Mouse (Mus musculus): ENCODE measurements around the gene Pou6f1. TPM values are rescaled to one million over a fixed set of nuclear protein-coding genes. Genes with fewer than 3 reads are reported as not detected.
"Not testable (repeated sequence)": the region's sequence is repeated elsewhere in the genome, so short reads cannot be mapped to it uniquely, and the experiment has no call there.

Pou6f1 gene
- polyA plus RNA-seq, 1 experiment from 2014 or later = 6.9 TPM

DNA sequence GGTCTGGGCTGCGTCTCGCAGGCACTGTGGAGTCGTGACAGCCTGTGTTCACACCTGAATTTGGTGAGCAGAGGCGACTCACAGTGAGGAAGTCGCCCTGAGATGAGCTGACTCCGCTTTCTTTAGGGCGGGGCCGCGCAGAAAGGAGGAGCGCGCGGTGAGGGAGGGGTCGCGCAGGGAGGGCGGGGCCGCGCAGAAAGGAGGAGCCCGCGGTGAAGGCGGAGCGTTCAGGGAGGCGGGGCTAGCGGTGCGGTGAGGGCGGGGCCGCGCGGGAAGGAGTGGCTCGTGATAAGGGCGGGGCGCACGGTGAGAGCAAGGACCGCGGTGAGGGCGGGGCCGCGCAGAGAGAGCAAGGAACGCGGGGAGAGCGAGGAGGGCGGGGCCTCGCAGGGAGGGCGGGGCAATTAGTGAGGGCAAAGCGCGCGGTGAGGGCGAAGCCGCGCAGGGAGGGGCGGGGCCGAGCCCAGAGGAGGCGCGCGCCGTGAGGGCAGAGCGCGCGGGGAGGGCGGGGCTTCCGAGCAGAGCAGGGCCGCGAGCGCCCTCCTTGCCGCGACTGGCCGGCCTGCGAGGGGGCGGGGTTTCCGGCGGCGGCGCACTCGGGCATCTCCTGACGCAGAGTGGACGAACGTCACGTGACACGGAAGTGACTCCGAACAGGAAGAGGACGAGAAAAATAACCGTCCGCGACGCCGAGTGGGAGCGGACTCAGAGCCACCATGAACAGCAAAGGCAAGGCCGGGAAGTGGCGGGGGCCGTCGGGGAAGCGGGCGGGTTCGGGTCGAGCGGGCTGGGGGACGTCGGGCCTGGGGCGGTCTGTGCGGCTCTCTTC is 15.4 kb upstream of the Pou6f1 start, which contains the start of gene Dazap2:
Dazap2 (plus strand) TSS at position 354 of the 829 bp plus-strand sequence.
- peak; percentile 86 for ATAC-seq (replicated peaks; ENCODE audit: low FRiP score, low TSS enrichment, low read depth)
- Histone ChIP-seq H3K4me2 (ENCODE audit: low read length) (peak within 1 kb of the TSS; percentile 81), H3K27ac (ENCODE audit: low read depth) (peak within 1 kb of the TSS; percentile 97), H3K36me3 (ENCODE audit: control insufficient read depth, insufficient read depth, low read length) (peaks cover 28% of the 10 kb centered on the region), H3K9me3 (ENCODE audit: control insufficient read depth, low read length) (no peaks in the 10 kb centered on the region), H3K9ac (ENCODE audit: low read length) (peak within 1 kb of the TSS; percentile 95), H3K27me3 (replicated peaks; ENCODE audit: control insufficient read depth, insufficient read depth, low read length) (no peaks in the 10 kb centered on the region), H3K4me3 (ENCODE audit: low read depth, low read length) (peak within 1 kb of the TSS; percentile 81), H3K4me1 (replicated peaks; ENCODE audit: control insufficient read depth, insufficient read depth, low read length) (peaks cover 6% of the 10 kb centered on the region; the same call in 1 of the 2 replicates)
- WGBS = under 1% methylated on average over 98 of the region's 99 CpGs
- peak; percentile 100 for DNase-seq (ENCODE audit: low spot score)

DNA sequence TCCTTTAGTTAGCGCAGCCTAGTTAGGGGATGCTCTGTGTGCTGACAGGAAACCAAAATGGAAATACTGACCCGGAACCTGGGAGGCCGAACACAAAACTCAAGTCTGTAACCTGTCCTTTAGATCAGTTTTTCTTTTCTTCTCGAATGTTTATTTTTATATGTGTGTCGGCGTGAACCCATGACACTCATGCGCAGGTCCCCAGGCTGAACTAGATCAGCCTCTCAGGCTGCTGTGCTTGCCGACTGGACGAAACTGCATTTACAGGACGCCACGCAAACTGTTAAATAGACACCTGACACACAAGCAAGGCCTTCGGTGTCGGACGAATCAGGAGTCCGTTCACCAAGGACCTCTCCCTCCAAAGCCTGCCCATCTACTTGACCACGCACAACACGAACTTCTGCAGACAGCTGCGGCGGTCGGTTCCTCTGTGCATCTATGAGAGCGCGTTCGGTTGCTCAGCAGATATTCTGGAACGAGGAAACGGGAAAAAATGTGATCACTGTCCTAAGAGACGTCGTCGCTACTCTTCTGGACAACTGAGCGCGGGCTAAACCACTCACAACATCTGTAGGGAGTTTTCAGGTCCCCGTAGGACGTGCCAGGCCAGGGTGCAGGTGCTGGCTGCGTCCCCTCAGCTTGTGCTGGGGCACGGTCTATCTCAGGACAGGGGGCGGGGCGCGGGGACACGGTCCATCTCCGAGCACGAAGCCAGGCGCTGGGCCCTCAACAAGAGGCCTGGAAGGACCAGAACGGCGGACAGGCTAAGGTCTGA is 14.6 kb upstream of the Pou6f1 start:
- Histone ChIP-seq H3K27me3 (replicated peaks; ENCODE audit: control insufficient read depth, insufficient read depth, low read length) (no peaks in the 10 kb centered on the region), H3K27ac (ENCODE audit: low read depth) (peak overlapping the region; percentile 33; the same call in 1 of the 2 replicates), H3K9ac (ENCODE audit: low read length) (peak overlapping the region; percentile 43), H3K4me1 (replicated peaks; ENCODE audit: control insufficient read depth, insufficient read depth, low read length) (peaks cover 6% of the 10 kb centered on the region; the same call in 1 of the 2 replicates), H3K36me3 (ENCODE audit: control insufficient read depth, insufficient read depth, low read length) (peaks cover 20% of the 10 kb centered on the region), H3K4me3 (ENCODE audit: low read depth, low read length) (peak overlapping the region; percentile 81), H3K4me2 (ENCODE audit: low read length) (peak overlapping the region; percentile 81), H3K9me3 (ENCODE audit: control insufficient read depth, low read length) (no peaks in the 10 kb centered on the region)
- DNase-seq (ENCODE audit: low spot score) (no peak), ATAC-seq (replicated peaks; ENCODE audit: low FRiP score, low TSS enrichment, low read depth) (0 out of 2 replicates have a peak, but pooled peaks have one; percentile 2)
- WGBS = 10% methylated on average over 43 of the region's 43 CpGs

DNA sequence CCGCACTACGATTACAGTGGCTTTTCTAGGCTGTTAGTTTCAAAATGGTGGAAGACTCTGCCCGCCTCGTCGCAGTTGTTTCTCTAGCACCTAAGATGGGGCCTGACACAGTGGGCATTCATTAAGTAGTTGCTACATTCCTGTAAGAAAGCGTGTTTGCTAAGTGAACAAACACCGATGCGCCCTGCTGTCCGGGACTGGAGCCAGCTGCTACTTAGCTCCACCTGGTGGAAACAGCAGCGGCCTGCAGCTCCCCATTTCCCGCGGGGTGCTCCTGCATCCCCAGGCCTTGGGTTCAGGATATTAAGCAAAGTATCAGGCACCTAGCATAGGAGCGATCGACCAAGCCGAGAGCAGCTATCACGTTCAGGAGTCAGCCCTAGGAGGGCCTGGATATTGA is 13.8 kb upstream of the Pou6f1 start:
- H3K4me3 ChIP-seq (ENCODE audit: low read depth, low read length) = 0 out of 2 replicates have a peak overlapping the region, but pooled peaks have one; percentile 6
- 0 out of 2 replicates have a peak overlapping the region, but pooled peaks have one; percentile 3 for H3K9ac ChIP-seq (ENCODE audit: low read length)
- H3K27ac ChIP-seq (ENCODE audit: low read depth) = no peak overlapping the region

DNA sequence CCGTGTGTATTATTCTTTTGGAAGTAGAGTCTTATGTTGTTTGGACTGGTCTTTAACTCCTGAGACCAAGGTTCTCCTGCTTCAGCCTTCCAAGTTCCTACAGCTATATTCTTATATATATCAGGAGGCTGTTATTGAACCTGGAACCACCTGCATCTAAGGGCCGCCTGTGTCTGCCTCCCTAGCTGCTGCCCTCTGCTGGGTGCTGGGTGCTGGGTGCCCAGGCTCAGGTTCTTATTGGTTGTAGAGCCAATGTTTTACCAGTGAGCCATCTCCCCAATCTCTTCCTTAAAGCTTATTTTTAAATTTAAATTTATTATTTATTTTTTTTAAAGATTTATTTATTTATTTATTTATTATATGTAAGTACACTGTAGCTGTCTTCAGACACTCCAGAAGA is 12.6 kb upstream of the Pou6f1 start:
- H3K9ac ChIP-seq (ENCODE audit: low read length) = no peak overlapping the region
- 73% methylated on average over 2 of the region's 2 CpGs for WGBS

More for the DNA sequence above, 13.8 kb upstream of the Pou6f1 start:
- DNase-seq (ENCODE audit: low spot score) (peak; percentile 93), ATAC-seq (replicated peaks; ENCODE audit: low FRiP score, low TSS enrichment, low read depth) (no peak)
- peaks cover 6% of the 10 kb centered on the region; the same call in 1 of the 2 replicates for H3K4me1 ChIP-seq (replicated peaks; ENCODE audit: control insufficient read depth, insufficient read depth, low read length)
- H3K36me3 ChIP-seq (ENCODE audit: control insufficient read depth, insufficient read depth, low read length) = peaks cover 12% of the 10 kb centered on the region
- H3K4me2 ChIP-seq (ENCODE audit: low read length) = peak overlapping the region; percentile 50
- 7% methylated on average over 16 of the region's 16 CpGs for WGBS
- H3K9me3 ChIP-seq (ENCODE audit: control insufficient read depth, low read length) = no peaks in the 10 kb centered on the region
- H3K27me3 ChIP-seq (replicated peaks; ENCODE audit: control insufficient read depth, insufficient read depth, low read length) = no peaks in the 10 kb centered on the region

DNA sequence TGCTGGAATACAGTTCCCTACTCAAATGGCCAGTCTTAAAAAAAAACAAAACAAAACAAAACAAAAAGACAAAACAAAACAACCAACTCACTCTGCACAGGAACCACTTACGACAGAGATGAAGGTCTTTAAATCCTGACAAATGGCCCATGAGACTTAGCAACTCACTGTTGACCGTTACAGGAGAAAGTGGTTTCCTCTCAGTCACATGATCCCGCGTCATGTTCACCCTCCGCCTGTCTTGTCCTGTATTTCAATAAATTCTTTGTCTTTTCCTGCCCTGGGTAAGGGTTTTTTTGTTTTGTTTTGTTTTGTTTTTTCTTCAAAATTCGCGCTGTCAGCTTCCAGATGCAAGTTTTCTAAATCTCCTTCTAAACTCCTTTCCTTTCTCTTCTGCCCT is 12.2 kb upstream of the Pou6f1 start:
- ATAC-seq (replicated peaks; ENCODE audit: low FRiP score, low TSS enrichment, low read depth) = no peak
- no peak overlapping the region for H3K4me3 ChIP-seq (ENCODE audit: low read depth, low read length)
- no peak for DNase-seq (ENCODE audit: low spot score)
- H3K27me3 ChIP-seq (replicated peaks; ENCODE audit: control insufficient read depth, insufficient read depth, low read length) = no peaks in the 10 kb centered on the region
- no peaks in the 10 kb centered on the region for H3K36me3 ChIP-seq (ENCODE audit: control insufficient read depth, insufficient read depth, low read length)
- H3K9me3 ChIP-seq (ENCODE audit: control insufficient read depth, low read length) = no peaks in the 10 kb centered on the region
- H3K4me2 ChIP-seq (ENCODE audit: low read length) = no peak overlapping the region
- H3K4me1 ChIP-seq (replicated peaks; ENCODE audit: control insufficient read depth, insufficient read depth, low read length) = peaks cover 6% of the 10 kb centered on the region; the same call in 1 of the 2 replicates
- no peak overlapping the region for H3K27ac ChIP-seq (ENCODE audit: low read depth)
- no peak overlapping the region for H3K9ac ChIP-seq (ENCODE audit: low read length)
- 80% methylated on average over 7 of the region's 7 CpGs for WGBS

More for the DNA sequence above, 12.6 kb upstream of the Pou6f1 start:
- H3K4me1 ChIP-seq (replicated peaks; ENCODE audit: control insufficient read depth, insufficient read depth, low read length) = peaks cover 6% of the 10 kb centered on the region; the same call in 1 of the 2 replicates
- no peak for DNase-seq (ENCODE audit: low spot score)
- H3K4me2 ChIP-seq (ENCODE audit: low read length) = no peak overlapping the region
- H3K4me3 ChIP-seq (ENCODE audit: low read depth, low read length) = no peak overlapping the region
- no peak for ATAC-seq (replicated peaks; ENCODE audit: low FRiP score, low TSS enrichment, low read depth)
- H3K36me3 ChIP-seq (ENCODE audit: control insufficient read depth, insufficient read depth, low read length) = 0 out of 2 replicates have a peak, but pooled peaks cover under 1% of the 10 kb centered on the region
- no peaks in the 10 kb centered on the region for H3K27me3 ChIP-seq (replicated peaks; ENCODE audit: control insufficient read depth, insufficient read depth, low read length)
- H3K9me3 ChIP-seq (ENCODE audit: control insufficient read depth, low read length) = no peaks in the 10 kb centered on the region
- H3K27ac ChIP-seq (ENCODE audit: low read depth) = no peak overlapping the region

DNA sequence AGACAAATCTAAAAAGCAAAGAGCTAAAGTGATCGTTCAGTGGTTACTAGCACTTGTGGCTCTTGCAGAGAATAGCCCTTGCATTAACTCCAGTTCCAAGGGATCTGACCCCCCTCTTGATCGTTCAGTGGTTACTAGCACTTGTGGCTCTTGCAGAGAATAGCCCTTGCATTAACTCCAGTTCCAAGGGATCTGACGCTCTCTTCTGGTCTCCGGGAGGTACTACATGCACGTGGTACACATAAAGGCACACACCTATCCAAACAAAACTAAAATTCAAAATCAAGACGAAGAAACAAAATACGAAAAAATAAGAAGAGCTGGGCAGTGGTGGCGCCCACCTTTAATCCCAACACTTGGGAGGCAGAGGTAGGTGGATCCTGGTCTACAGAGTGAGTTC is 6.9 kb upstream of the Pou6f1 start:
- H3K4me1 ChIP-seq (replicated peaks; ENCODE audit: control insufficient read depth, insufficient read depth, low read length); H3K9ac ChIP-seq (ENCODE audit: low read length); H3K4me3 ChIP-seq (ENCODE audit: low read depth, low read length); H3K27ac ChIP-seq (ENCODE audit: low read depth); DNase-seq (ENCODE audit: low spot score); H3K36me3 ChIP-seq (ENCODE audit: control insufficient read depth, insufficient read depth, low read length); H3K4me2 ChIP-seq (ENCODE audit: low read length); ATAC-seq (replicated peaks; ENCODE audit: low FRiP score, low TSS enrichment, low read depth); H3K9me3 ChIP-seq (ENCODE audit: control insufficient read depth, low read length): not testable (repeated sequence)
- peaks cover 11% of the 10 kb centered on the region; the same call in 1 of the 2 replicates for H3K27me3 ChIP-seq (replicated peaks; ENCODE audit: control insufficient read depth, insufficient read depth, low read length)
- 93% methylated on average over 8 of the region's 8 CpGs for WGBS

DNA sequence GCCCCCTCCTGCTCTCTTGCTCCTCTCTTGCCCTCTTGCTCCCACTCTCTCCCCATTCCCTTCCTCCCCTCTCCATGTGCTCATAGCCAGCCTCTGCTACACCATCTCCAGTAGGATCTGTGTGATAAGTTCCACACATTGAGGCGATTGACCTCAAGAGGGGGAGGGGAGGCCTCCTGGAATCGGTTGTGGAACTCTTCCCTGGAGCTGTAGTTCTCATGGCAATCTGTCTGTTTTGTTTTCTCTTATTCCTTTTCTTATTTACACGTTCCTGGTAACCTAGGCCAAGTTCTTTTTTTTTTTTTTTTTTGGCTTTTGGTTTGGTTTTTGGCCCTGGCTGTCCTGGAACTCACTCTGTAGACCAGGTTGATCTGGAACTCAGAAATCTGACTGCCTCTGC is 1.9 kb upstream of the Pou6f1 start:
- WGBS = 47% methylated on average over 3 of the region's 3 CpGs
- peaks cover 7% of the 10 kb centered on the region; the same call in 1 of the 2 replicates for H3K4me1 ChIP-seq (replicated peaks; ENCODE audit: control insufficient read depth, insufficient read depth, low read length)
- no peak overlapping the region for H3K4me3 ChIP-seq (ENCODE audit: low read depth, low read length)
- H3K4me2 ChIP-seq (ENCODE audit: low read length) = no peak overlapping the region
- no peak for DNase-seq (ENCODE audit: low spot score)
- no peaks in the 10 kb centered on the region for H3K9me3 ChIP-seq (ENCODE audit: control insufficient read depth, low read length)
- no peaks in the 10 kb centered on the region for H3K36me3 ChIP-seq (ENCODE audit: control insufficient read depth, insufficient read depth, low read length)
- H3K9ac ChIP-seq (ENCODE audit: low read length) = no peak overlapping the region
- H3K27me3 ChIP-seq (replicated peaks; ENCODE audit: control insufficient read depth, insufficient read depth, low read length) = peaks cover 30% of the 10 kb centered on the region; the same call in 1 of the 2 replicates
- ATAC-seq (replicated peaks; ENCODE audit: low FRiP score, low TSS enrichment, low read depth) = no peak
- H3K27ac ChIP-seq (ENCODE audit: low read depth) = no peak overlapping the region

DNA sequence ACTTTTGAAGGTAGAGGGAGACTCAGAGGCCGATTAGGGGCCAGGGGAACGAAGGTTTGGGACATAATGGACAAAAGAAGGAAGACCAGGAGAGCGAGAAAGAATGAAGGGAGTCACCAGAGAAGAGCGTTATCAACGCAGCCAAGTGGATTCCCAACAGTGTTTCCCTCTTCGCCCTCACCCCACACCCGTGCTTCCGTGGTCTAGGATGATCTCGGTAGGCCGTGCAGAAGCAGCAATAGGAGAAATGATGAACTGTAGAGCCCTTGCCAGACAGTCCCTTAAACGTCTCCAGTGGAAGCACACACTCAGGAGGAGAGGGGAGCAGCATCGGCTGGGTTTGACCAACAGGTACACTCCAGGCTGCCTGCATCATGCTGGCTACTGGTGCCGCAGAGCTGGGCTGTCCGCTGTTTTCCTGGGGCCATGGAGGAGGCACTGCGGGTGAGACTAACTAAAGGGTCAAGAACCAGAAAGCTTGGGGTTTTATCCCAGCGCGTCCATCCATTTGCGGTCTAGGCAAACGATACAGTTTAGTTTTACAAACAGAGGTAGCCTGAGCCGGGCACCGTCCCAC is 1.0 kb upstream of the Pou6f1 start:
- ATAC-seq (replicated peaks; ENCODE audit: low FRiP score, low TSS enrichment, low read depth) = no peak
- peak overlapping the region; percentile 85; the same call in 1 of the 2 replicates for H3K9ac ChIP-seq (ENCODE audit: low read length)
- 25% methylated on average over 21 of the region's 21 CpGs for WGBS

More for the DNA sequence above, 1.0 kb upstream of the Pou6f1 start:
- peak overlapping the region; percentile 67 for H3K4me3 ChIP-seq (ENCODE audit: low read depth, low read length)
- no peaks in the 10 kb centered on the region for H3K9me3 ChIP-seq (ENCODE audit: control insufficient read depth, low read length)
- no peaks in the 10 kb centered on the region for H3K36me3 ChIP-seq (ENCODE audit: control insufficient read depth, insufficient read depth, low read length)
- peak overlapping the region; percentile 97 for H3K4me2 ChIP-seq (ENCODE audit: low read length)
- DNase-seq (ENCODE audit: low spot score) = peak; percentile 58
- H3K27ac ChIP-seq (ENCODE audit: low read depth) = no peak overlapping the region
- H3K27me3 ChIP-seq (replicated peaks; ENCODE audit: control insufficient read depth, insufficient read depth, low read length) = peaks cover 27% of the 10 kb centered on the region; the same call in 1 of the 2 replicates
- H3K4me1 ChIP-seq (replicated peaks; ENCODE audit: control insufficient read depth, insufficient read depth, low read length) = peaks cover 7% of the 10 kb centered on the region; the same call in 1 of the 2 replicates
